In the genomic region with DNA sequence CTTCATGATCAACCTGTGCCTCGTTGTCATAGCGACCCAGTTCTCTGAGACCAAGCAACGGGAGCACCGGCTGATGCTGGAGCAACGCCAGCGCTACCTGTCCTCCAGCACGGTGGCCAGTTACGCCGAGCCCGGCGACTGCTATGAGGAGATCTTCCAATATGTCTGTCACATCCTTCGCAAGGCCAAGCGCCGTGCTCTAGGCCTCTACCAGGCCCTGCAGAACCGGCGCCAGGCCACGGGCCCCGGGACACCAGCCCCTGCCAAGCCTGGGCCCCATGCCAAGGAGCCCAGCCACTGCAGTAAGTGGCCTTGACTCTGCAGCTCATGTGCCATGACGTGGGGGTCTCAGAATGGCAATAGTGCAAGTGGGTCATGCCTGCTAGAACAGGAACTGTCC, we compare ENCODE assay signal across 10 mouse cellular contexts.
DNase-seq lines count a peak whose midpoint lies in the region; ATAC-seq and TF ChIP-seq lines count a peak whose summit lies in the region.
"Had no signal": no experiment of that assay in that cellular context is flagged by ENCODE, and none has a peak within 500 bp of the region (broad histone marks: within the 10 kb centered on the region; RNA-seq: fewer than 3 reads in every experiment).

No protein-coding gene starts in this region.

- H3K36me3 ChIP-seq in hindbrain, postnatal 0 days (ENCODE audit: insufficient read depth, low read length): no peaks in the 10 kb centered on the region
- H3K36me3 ChIP-seq in hindbrain, embryonic 11.5 days (ENCODE audit: control insufficient read depth, insufficient read depth, low read length): no peaks in the 10 kb centered on the region
- H3K36me3 ChIP-seq: liver, embryonic 12.5 days had no signal

- no peak overlapping the region for H3K9ac ChIP-seq in hindbrain, postnatal 0 days (replicated peaks; ENCODE audit: low read length)
- no peak overlapping the region for H3K9ac ChIP-seq in hindbrain, embryonic 11.5 days (ENCODE audit: low read depth, low read length)
- H3K9ac ChIP-seq: liver, embryonic 12.5 days had no signal

- ATAC-seq in hindbrain, postnatal 0 days: peak; percentile 60
- ATAC-seq in hindbrain, embryonic 11.5 days (ENCODE audit: low FRiP score): no peak
- ATAC-seq: liver, embryonic 12.5 days had no signal

- H3K4me2 ChIP-seq in hindbrain, postnatal 0 days (ENCODE audit: low read depth, low read length): no peak overlapping the region
- H3K4me2 ChIP-seq in hindbrain, embryonic 11.5 days (replicated peaks; ENCODE audit: low read depth, low read length): no peak overlapping the region
- H3K4me2 ChIP-seq: liver, embryonic 12.5 days had no signal

- DNase-seq in hindbrain, postnatal 0 days (ENCODE audit: low spot score): peak; percentile 59
- DNase-seq in hindbrain, embryonic 11.5 days (ENCODE audit: low spot score): no peak
- peak; percentile 66 for DNase-seq in right cerebral cortex, postnatal 4 days
- no peak for DNase-seq in right cerebral cortex, adult 18-20 months
- DNase-seq in cerebellum, adult 11-12 months: peak; percentile 83
- no peak for DNase-seq in spleen, postnatal 14 days (ENCODE audit: low spot score in 2 of 2)
- no peak for DNase-seq in ovary, postnatal 14 days (ENCODE audit: low spot score)
- DNase-seq: kidney, adult 8-10 months; lung, postnatal 14 days had no signal

- no peak for TF ChIP-seq CTCF in hindbrain, postnatal 0 days (IDR thresholded peaks at IDR 0.05; ENCODE audit: low read depth)

- H3K9me3 ChIP-seq in hindbrain, postnatal 0 days (ENCODE audit: low read length): no peaks in the 10 kb centered on the region
- H3K9me3 ChIP-seq in hindbrain, embryonic 11.5 days (ENCODE audit: control insufficient read depth, low read length): no peaks in the 10 kb centered on the region
- H3K9me3 ChIP-seq: liver, embryonic 12.5 days had no signal

- H3K4me1 ChIP-seq in hindbrain, postnatal 0 days (ENCODE audit: insufficient read depth, low read length): peaks cover 5% of the 10 kb centered on the region; the same call in 1 of the 2 replicates
- no peaks in the 10 kb centered on the region for H3K4me1 ChIP-seq in hindbrain, embryonic 11.5 days (replicated peaks; ENCODE audit: control insufficient read depth, insufficient read depth, low read length)

- H3K4me3 ChIP-seq in hindbrain, postnatal 0 days (ENCODE audit: low read length): no peak overlapping the region
- H3K4me3 ChIP-seq in hindbrain, embryonic 11.5 days (ENCODE audit: low read depth, low read length): no peak overlapping the region
- H3K4me3 ChIP-seq: liver, embryonic 12.5 days had no signal

- H3K27ac ChIP-seq in hindbrain, postnatal 0 days: no peak overlapping the region
- no peak overlapping the region for H3K27ac ChIP-seq in hindbrain, embryonic 11.5 days (ENCODE audit: low read depth, low read length)
- H3K27ac ChIP-seq: liver, embryonic 12.5 days had no signal

- 49% methylated on average over 19 of the region's 19 CpGs for WGBS in hindbrain, postnatal 0 days
- WGBS in hindbrain, embryonic 11.5 days: 93% methylated on average over 19 of the region's 19 CpGs

- H3K27me3 ChIP-seq in hindbrain, postnatal 0 days (ENCODE audit: insufficient read depth, low read length): no peaks in the 10 kb centered on the region
- no peaks in the 10 kb centered on the region for H3K27me3 ChIP-seq in hindbrain, embryonic 11.5 days (ENCODE audit: control insufficient read depth, insufficient read depth, low read length)

Comparison
In these comparisons a context has a peak if more than half of its experiments do, and no peak if none do; other contexts are left out.
1. DNase-seq: peak in hindbrain, postnatal 0 days (single experiment), right cerebral cortex, postnatal 4 days (single experiment) and cerebellum, adult 11-12 months (single experiment); none in hindbrain, embryonic 11.5 days (single experiment), right cerebral cortex, adult 18-20 months (single experiment), spleen, postnatal 14 days (0 of 2) and ovary, postnatal 14 days (single experiment).